Mouse (Mus musculus) embryonic facial prominence, embryonic 13.5 days (tissue): ENCODE data around the gene Idh3b. TPM values are rescaled to one million over a fixed set of nuclear protein-coding genes. Genes with fewer than 3 reads are reported as not detected.

ENCODE experiments used
- ATAC-seq: fragments of 200-750 bp; cut with Nextera tagmentation; 2 replicates; pipeline ENCODE4 v1.8.0; 2017; ENCODE audit warnings: low read depth; ENCODE audit not compliant: insufficient number of reproducible peaks, insufficient read depth, low FRiP score, low TSS enrichment
- H3K27ac ChIP-seq: fragments of 300-500 bp; sonication (generic); 2 replicates; pipeline ENCODE4 v1.5.1; 2015; ENCODE audit warnings: moderate library complexity, mild to moderate bottlenecking, inconsistent platforms
- H3K27me3 ChIP-seq: fragments of 300-500 bp; sonication (generic); 2 replicates; pipeline ENCODE4 v1.6.1; 2015; ENCODE audit warnings: mild to moderate bottlenecking, inconsistent platforms
- H3K36me3 ChIP-seq: fragments of 300-500 bp; sonication (generic); 2 replicates; pipeline ENCODE4 v1.6.1; 2015; ENCODE audit warnings: mild to moderate bottlenecking, inconsistent platforms
- H3K4me1 ChIP-seq: fragments of 300-500 bp; sonication (generic); 2 replicates; pipeline ENCODE4 v1.6.1; 2015; ENCODE audit warnings: inconsistent platforms
- H3K4me2 ChIP-seq: fragments of 300-500 bp; sonication (generic); 2 replicates; pipeline ENCODE4 v1.6.1; 2015; ENCODE audit warnings: moderate library complexity, mild to moderate bottlenecking, inconsistent platforms
- H3K4me3 ChIP-seq: fragments of 300-500 bp; sonication (generic); 2 replicates; pipeline ENCODE4 v1.5.1; 2015; ENCODE audit warnings: mild to moderate bottlenecking, inconsistent platforms
- H3K9ac ChIP-seq: fragments of 300-500 bp; sonication (generic); 2 replicates; pipeline ENCODE4 v1.6.1; 2015; ENCODE audit warnings: mild to moderate bottlenecking, inconsistent platforms
- H3K9me3 ChIP-seq: fragments of 300-500 bp; sonication (generic); 2 replicates; pipeline ENCODE4 v1.6.1; 2016; ENCODE audit warnings: inconsistent platforms
- WGBS: fragments of 180-500 bp; shearing (Covaris S2); methylation state at CpG from one replicate; pipeline ENCODE4 v1.1.7; 2015; ENCODE audit warnings: mixed read lengths; 5-methylcytosine and 5-hydroxymethylcytosine counted together
- polyA plus RNA-seq: library from polyadenylated mRNA; unstranded; fragments of >200 nt; fragmentation: Nextera tagmentation; extraction: Ambion mirVana; gene quantifications from 2 replicates; pipeline ENCODE4 v1.2.1, GENCODE M21; 2015

Idh3b gene
- polyA plus RNA-seq, 1 experiment from 2014 or later, result 151 TPM

DNA sequence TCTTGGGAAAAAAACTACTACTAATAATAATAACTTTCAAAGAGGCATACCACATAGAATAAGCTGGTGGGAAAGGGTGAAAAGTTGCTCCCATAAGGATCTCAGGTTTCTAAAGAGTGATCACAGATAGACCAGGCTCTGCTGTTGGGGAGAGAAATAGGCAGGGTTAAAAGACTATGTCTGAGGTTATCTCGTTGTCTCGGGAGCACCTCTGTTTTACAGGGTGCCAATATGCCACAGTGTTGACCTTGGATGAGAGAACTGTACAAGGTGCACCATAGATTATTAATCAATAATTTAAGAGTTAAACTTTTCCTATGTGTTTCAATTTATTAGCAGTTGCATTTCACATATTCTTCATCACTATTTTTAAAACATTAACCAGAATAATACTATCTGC is 22.4 kb downstream of the Idh3b start:
- Histone ChIP-seq H3K9me3 (no peaks in the 10 kb centered on the region), H3K4me2 (no peak overlapping the region), H3K36me3 (no peaks in the 10 kb centered on the region), H3K27ac (no peak overlapping the region), H3K4me3 (no peak overlapping the region), H3K9ac (no peak overlapping the region), H3K27me3 (no peaks in the 10 kb centered on the region), H3K4me1 (no peaks in the 10 kb centered on the region)
- WGBS, result 84% methylated on average over 2 of the region's 2 CpGs
- no peak for ATAC-seq

DNA sequence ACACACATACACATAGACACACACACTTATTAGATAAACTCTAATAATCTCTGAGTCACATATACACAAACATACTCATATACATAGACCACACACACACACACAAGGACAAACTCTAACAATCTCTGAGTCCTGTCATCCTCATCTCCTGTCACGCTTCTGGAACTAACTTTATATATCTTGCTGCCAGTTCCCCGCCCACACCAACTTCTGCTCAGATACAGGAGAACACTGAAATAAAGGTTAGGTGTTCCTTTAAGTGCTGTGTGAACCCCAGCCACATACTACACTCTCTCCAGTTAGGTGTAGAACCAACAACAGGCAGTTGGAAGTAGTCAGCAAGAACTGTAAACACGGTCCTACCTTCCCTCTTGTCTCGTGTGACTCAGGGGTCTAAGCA is 23.5 kb downstream of the Idh3b start:
- H3K9ac ChIP-seq, result no peak overlapping the region
- H3K9me3 ChIP-seq, result no peaks in the 10 kb centered on the region
- ATAC-seq, result no peak
- no peak overlapping the region for H3K4me2 ChIP-seq
- no peaks in the 10 kb centered on the region for H3K36me3 ChIP-seq
- no peak overlapping the region for H3K4me3 ChIP-seq
- H3K27ac ChIP-seq, result no peak overlapping the region
- H3K27me3 ChIP-seq, result no peaks in the 10 kb centered on the region
- no peaks in the 10 kb centered on the region for H3K4me1 ChIP-seq
- WGBS, result 83% methylated on average over 4 of the region's 4 CpGs

DNA sequence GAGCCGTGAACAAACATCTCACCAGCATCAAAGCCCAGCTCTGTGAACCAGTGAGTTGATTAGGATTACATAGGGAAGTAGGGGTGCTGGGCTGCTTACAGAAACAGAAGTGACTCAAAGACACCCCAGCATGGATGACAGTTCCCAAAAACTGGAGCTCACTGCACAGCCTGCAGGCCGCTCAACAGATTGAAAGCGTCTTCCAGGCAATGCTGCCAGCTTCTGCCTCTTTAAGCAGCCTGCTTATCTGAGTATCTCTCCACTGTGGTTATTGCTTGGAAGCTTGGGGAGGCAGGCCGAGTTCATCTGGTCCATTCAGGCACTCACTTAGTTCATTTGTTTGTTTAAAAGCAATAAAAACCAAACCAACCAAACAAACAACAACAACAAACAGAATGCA is 27.6 kb downstream of the Idh3b start:
- H3K9me3 ChIP-seq, result no peaks in the 10 kb centered on the region
- 81% methylated on average over 4 of the region's 4 CpGs for WGBS
- no peaks in the 10 kb centered on the region for H3K4me1 ChIP-seq
- H3K36me3 ChIP-seq, result no peaks in the 10 kb centered on the region
- no peak for ATAC-seq
- no peaks in the 10 kb centered on the region for H3K27me3 ChIP-seq
- H3K9ac ChIP-seq, result no peak overlapping the region
- H3K27ac ChIP-seq, result no peak overlapping the region
- no peak overlapping the region for H3K4me3 ChIP-seq
- H3K4me2 ChIP-seq, result no peak overlapping the region

- H3K4me1 ChIP-seq, result no peaks in the 10 kb centered on the region
- no peaks in the 10 kb centered on the region for H3K9me3 ChIP-seq
- H3K27ac ChIP-seq, result no peak overlapping the region
- H3K36me3 ChIP-seq, result no peaks in the 10 kb centered on the region
- WGBS, result 75% methylated on average over 7 of the region's 7 CpGs
- ATAC-seq, result no peak
- H3K9ac ChIP-seq, result no peak overlapping the region
- no peak overlapping the region for H3K4me3 ChIP-seq
- no peaks in the 10 kb centered on the region for H3K27me3 ChIP-seq
- no peak overlapping the region for H3K4me2 ChIP-seq
These were observed 36.1 kb downstream of the Idh3b start for GRCm38 (mm10) chr2:130248226-130248625.

DNA sequence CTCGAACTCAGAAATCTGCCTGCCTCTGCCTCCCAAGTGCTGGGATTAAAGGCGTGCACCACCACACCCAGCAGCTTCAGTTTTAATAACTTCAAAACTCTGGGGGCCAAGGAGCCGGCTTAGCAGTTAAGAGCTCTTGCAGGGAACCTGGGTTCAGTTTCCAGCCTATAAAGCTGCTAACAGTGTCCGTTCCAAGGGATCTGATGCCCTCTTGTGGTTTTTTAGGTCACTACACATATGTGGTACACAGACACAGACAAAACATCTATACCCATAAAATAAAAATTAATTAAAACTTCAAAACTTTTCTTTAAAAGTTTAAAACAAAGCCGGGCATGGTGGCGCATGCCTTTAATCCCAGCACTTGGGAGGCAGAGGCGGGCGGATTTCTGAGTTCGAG is 37.4 kb downstream of the Idh3b start:
- Histone ChIP-seq H3K27ac (no peak overlapping the region), H3K4me2 (no peak overlapping the region), H3K9ac (no peak overlapping the region), H3K4me3 (no peak overlapping the region), H3K36me3 (no peaks in the 10 kb centered on the region), H3K9me3 (no peaks in the 10 kb centered on the region), H3K27me3 (no peaks in the 10 kb centered on the region), H3K4me1 (no peaks in the 10 kb centered on the region)
- ATAC-seq, result no peak
- WGBS, result 47% methylated on average over 9 of the region's 9 CpGs

Other genes with a start within 250 kb of the Idh3b start
- gene Tgm6, start 172.1 kb downstream of the Idh3b start, polyA plus RNA-seq, result 0.07 TPM in 1 of 2 replicates, not detected in the other
- gene Snrpb, start 105.1 kb downstream of the Idh3b start, polyA plus RNA-seq, result 538 and 617 TPM in 2 replicates
- not detected in 2 replicates for gene Tmc2, start 89.4 kb downstream of the Idh3b start, polyA plus RNA-seq
- 300 and 333 TPM in 2 replicates for gene Nop56, start 10.1 kb downstream of the Idh3b start, polyA plus RNA-seq
- gene Ebf4, start 10.6 kb upstream of the Idh3b start, polyA plus RNA-seq, result 3.9 and 4.8 TPM in 2 replicates
- 110 and 133 TPM in 2 replicates for gene Cpxm1, start 113.0 kb upstream of the Idh3b start, polyA plus RNA-seq
- gene Gm28372, start 120.7 kb upstream of the Idh3b start, polyA plus RNA-seq, result 0.32 TPM in 1 of 2 replicates, not detected in the other
- not detected in 2 replicates for gene 1700020A23Rik, start 120.7 kb upstream of the Idh3b start, polyA plus RNA-seq
- 0.32 TPM in 1 of 2 replicates, not detected in the other for gene Tmem239, start 121.9 kb upstream of the Idh3b start, polyA plus RNA-seq
- 105 and 108 TPM in 2 replicates for gene Vps16, start 139.8 kb upstream of the Idh3b start, polyA plus RNA-seq
- gene Pced1a, start 140.2 kb upstream of the Idh3b start, polyA plus RNA-seq, result 15.5 and 16.3 TPM in 2 replicates
- gene Ptpra, start 165.7 kb upstream of the Idh3b start, polyA plus RNA-seq, result 113 and 114 TPM in 2 replicates